Mouse (Mus musculus) layer of hippocampus, adult 9-11 months (tissue): ENCODE measurements around the gene Olfr961.
A peak's percentile ranks its signal among the peaks of the same experiment; 100 is the strongest.

ENCODE experiments used
- DNase-seq: peaks from one replicate; pipeline ENCODE4 v3.0.0; 2022

Gene Olfr961

GRCm38 (mm10) chr9:39644785-39645184 is at the start of gene Olfr961:
Gene Olfr961, plus strand, starts transcription at chr9:39645085.
- no peak for DNase-seq

- DNase-seq: peak; percentile 34
Observed at GRCm38 (mm10) chr9:39602536-39603332, 42.2 kb upstream of the Olfr961 start.

DNA sequence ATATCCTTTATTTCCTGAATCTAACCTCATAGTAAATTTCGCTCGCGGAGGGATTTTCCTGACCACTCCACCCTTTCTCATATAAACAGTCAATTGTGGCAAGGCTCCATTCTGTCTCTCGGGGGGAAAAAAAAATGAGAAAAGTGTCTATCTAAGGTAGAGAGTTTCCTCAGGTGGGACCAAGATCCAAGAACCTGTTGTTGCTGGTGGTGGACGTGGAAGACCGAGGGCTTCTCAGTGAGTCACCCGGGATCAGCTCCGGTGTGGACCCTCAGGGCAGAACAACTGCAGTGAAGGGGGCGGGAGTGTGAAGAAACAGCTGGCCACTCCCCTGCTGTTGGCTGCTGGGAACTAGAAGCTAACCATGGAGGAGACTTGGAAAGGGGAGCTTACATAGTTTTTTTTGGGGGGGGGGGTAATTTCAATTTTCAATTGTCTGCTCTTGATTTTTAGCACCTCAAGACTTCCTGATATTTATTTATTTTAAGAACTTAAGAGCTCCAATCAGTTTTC is 41.5 kb upstream of the Olfr961 start:
- no peak for DNase-seq

DNA sequence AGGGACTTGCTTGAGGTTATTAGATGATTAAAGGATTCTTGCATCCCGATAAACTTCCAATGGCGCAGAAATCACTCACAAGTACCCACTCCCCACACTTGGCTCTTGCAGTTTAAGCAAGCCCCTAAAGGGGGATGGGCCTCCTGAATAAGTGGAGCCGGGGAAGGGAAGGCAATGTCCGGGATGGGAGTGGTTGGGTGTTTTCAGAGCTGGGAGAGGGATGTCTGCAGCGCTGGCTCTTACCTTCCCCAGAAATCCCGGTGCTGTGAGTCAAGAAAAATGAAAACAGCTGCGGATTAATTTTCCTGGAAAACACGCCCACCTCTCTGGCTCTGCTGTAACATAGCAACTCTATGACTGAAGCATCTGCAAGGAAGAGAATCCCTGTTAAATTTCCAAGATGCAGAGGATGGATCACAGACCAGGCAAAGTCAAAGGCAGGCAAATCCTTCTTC is 40.9 kb upstream of the Olfr961 start, which contains the start of gene AW551984:
Gene AW551984 (minus strand): TSS at position 405 of the 455 bp plus-strand sequence.
- no peak for DNase-seq

GRCm38 (mm10) chr9:39608497-39608896 is 36.4 kb upstream of the Olfr961 start:
- DNase-seq: no peak

DNA sequence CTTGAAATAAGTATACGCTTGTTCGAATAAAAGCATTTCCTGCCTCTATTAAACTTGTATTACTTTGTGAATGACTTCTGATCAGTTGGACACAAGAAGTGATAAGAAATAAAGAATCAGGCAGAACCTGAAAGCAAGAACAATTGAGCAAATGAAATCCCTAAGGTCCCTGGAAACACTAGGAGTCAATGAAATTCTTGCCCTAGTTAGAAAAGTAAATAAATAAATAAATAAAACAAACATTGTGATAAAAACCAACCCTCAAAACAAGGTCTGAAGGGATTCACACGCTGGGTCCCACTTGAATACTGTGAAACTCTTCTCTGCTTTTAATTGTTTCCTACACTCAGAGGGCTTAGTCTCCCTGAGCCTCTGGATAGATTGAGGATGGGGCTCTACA is 34.5 kb upstream of the Olfr961 start, which contains the start of gene Olfr148:
Gene Olfr148 (plus strand): TSS at position 301 of the 400 bp plus-strand sequence.
- DNase-seq: no peak

- DNase-seq: no peak
Observed at GRCm38 (mm10) chr9:39611953-39612352, 32.9 kb upstream of the Olfr961 start.

DNA sequence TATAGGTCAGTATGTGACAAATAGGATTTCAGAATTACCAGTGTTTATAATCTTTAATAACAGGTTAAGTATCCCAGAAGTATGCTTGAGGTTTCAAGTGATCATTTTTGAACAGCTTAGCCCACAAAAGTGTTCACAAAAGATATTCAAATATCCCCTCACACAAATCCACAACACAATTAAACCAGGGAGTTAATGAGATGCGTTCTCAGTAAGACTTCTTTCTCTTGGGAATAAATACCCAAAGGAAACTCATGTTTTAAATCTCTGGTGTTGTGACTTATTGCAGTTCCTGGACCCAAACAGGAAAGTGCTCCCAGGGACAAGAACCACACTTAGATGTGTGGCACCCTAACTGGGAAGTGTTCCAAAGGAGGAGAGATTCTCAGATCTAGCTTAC is 23.8 kb upstream of the Olfr961 start, which contains the start of gene Olfr960:
Gene Olfr960 (plus strand): TSS at position 301 of the 400 bp plus-strand sequence.
- no peak for DNase-seq

- no peak for DNase-seq
Observed at GRCm38 (mm10) chr9:39623783-39624182, 21.1 kb upstream of the Olfr961 start.

GRCm38 (mm10) chr9:39624711-39625110 is 20.2 kb upstream of the Olfr961 start:
- no peak for DNase-seq

GRCm38 (mm10) chr9:39629069-39629468 is 15.8 kb upstream of the Olfr961 start:
- DNase-seq: no peak

DNA sequence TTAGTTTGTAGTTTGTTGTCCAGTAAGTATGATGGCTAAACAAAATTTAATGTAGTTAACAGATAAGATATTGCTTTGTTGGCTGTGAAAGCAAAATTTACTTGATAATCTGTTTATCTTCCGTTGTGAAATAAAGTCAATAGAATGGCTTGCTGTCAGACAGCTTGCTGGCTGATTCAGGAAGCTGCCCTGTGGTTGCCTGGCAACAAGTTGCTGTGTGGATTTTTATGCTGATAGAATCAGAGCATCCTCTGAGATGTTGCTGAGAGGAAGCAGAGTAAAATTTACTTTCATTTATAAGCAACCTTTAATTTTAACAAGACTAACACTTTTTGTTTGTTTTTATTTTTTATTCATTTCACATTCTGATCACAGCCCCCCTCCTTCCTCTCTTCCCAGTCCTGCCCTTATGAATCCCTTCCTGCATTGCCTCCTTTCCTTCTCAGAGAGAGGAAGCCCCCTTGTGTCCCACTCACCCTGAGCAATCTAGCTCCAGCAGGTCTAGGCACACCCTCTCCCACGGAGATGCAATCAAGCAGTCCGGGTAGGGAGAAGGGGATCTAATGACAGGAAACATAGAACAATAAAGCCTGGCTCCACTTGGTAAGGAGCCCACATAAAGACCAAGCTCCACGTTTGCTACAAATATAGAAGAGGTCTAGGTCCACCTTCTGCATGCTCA is 10.8 kb upstream of the Olfr961 start:
- peak; percentile 52 for DNase-seq

- DNase-seq: no peak
Observed at GRCm38 (mm10) chr9:39647382-39647781, 2.5 kb downstream of the Olfr961 start.

DNA sequence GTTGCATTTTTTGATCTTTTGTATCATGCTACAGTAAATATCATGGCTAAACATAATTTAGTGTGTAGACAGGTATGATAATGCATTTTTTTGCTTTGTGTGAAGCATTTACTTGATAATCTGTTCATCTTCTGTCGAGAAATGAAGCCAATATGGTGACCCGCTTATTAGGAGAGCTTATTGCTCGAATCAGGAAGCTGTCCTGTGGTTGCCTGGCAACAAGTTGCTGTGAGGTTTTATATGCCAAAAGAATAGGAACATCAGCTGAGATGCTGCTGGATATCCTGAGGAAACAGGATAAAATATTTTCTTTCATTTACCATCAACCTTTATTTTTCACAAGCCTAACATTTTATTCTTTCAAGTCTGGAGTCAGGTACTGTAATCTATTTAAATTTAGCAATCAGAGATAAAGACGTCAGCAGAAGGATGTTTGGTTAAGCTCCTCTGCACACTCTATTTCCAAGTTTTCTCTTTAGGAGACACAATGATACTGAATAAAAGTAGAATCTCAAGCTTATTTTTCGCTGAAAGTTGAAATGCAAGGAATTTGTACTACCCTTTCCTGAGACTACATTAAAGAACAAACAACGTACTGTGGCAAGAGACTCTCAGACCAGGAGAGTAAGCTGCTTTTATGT is 10.0 kb downstream of the Olfr961 start:
- peak; percentile 44 for DNase-seq

DNA sequence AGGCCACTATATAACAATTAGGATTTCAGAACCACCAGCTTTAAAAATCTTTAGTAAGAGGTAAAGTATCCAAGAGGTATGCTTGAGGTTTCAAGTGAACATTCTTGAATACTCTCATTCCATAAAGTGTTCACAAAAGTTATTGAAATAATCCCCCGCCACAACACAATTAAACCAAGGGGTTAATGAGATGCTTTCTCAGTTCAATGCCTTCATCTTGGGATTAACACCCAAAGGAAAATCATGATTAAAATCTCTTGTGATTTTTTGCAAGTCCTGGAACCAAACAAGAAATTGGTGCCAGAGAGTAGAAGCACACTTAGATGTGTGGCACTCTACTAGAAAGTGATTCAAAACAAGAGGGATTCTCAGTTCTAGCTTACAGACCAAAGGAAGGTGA is 22.0 kb downstream of the Olfr961 start, which contains the start of gene Olfr963:
Gene Olfr963 (plus strand): TSS at position 301 of the 400 bp plus-strand sequence.
- DNase-seq: no peak

- DNase-seq: no peak
Observed at GRCm38 (mm10) chr9:39669723-39670122, 24.8 kb downstream of the Olfr961 start.

- DNase-seq: no peak
Observed at GRCm38 (mm10) chr9:39674820-39675219, 29.9 kb downstream of the Olfr961 start.

DNA sequence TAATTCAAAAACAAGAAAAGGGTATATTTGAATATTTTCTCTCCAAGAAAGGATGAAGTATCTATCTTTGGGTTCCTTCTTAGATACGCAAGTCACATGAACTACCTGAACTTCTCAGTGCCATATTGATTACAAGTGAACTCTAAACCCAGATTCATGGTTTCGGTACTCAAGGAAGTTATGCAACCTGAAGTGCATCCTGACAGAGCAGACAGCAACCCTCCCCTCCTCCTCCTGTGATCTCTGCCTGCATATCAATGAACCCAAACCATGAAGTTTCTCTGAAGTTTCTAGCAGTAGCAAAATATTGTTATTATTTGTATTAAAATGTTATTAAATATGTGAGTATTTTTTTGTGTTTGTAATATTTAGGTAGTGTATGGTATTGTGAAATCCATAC is 33.7 kb downstream of the Olfr961 start:
- no peak for DNase-seq

DNA sequence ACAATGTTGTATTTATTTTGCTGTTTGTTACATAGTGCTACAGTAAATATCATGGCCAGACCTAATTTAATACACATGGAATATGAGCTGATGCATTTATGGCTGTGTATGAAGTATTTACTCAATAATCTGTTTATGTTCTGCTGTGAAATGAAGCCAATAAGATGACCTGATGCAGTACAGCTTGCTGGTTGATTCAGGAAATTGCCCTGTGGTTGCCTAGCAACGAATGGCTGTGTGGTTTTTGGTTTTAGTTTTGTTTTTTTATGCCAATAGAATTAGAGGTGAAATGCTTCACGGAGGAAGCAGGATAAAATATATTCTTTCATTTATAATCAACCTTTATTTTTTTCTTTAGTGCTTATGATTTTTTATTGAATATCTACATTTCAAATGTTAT is 34.4 kb downstream of the Olfr961 start:
- peak; percentile 16 for DNase-seq
